Mouse (Mus musculus): ENCODE data around the gene Rdx. TPM values are rescaled to one million over a fixed set of nuclear protein-coding genes. Genes with fewer than 3 reads are reported as not detected.

The Rdx gene
- polyA plus RNA-seq, 1 experiment from 2014 or later: 52.8 TPM

GRCm38 (mm10) chr9:52018505-52018904 lies 28.5 kb upstream of the Rdx start:
- no peaks in the 10 kb centered on the region for H3K4me1 ChIP-seq (ENCODE audit: control insufficient read depth, insufficient read depth, low read length)
- 92% methylated on average over 1 of the region's 1 CpGs for WGBS
- H3K9me3 ChIP-seq (ENCODE audit: control insufficient read depth, low read length): no peaks in the 10 kb centered on the region
- H3K27me3 ChIP-seq (replicated peaks; ENCODE audit: control insufficient read depth, insufficient read depth, low read length): peaks cover 20% of the 10 kb centered on the region
- no peak overlapping the region for H3K4me3 ChIP-seq (ENCODE audit: low read length)
- H3K36me3 ChIP-seq (ENCODE audit: control insufficient read depth, insufficient read depth, low read length): no peaks in the 10 kb centered on the region
- no peak overlapping the region for H3K4me2 ChIP-seq (ENCODE audit: low read depth, low read length)
- H3K27ac ChIP-seq (ENCODE audit: low read length): no peak overlapping the region
- no peak for ATAC-seq
- no peak overlapping the region for H3K9ac ChIP-seq (ENCODE audit: low read depth, low read length)

- no peak for ATAC-seq
- no peaks in the 10 kb centered on the region for H3K4me1 ChIP-seq (ENCODE audit: control insufficient read depth, insufficient read depth, low read length)
These were observed 19.5 kb upstream of the Rdx start for GRCm38 (mm10) chr9:52027257-52028020.

GRCm38 (mm10) chr9:52028521-52029405 lies 18.2 kb upstream of the Rdx start:
- no peaks in the 10 kb centered on the region for H3K9me3 ChIP-seq (ENCODE audit: control insufficient read depth, low read length)
- H3K4me3 ChIP-seq (ENCODE audit: low read length): no peak overlapping the region
- 45% methylated on average over 9 of the region's 9 CpGs for WGBS
- H3K36me3 ChIP-seq (ENCODE audit: control insufficient read depth, insufficient read depth, low read length): no peaks in the 10 kb centered on the region
- no peak for ATAC-seq
- H3K9ac ChIP-seq (ENCODE audit: low read depth, low read length): no peak overlapping the region
- no peaks in the 10 kb centered on the region for H3K4me1 ChIP-seq (ENCODE audit: control insufficient read depth, insufficient read depth, low read length)
- no peak overlapping the region for H3K27ac ChIP-seq (ENCODE audit: low read length)
- peaks cover 16% of the 10 kb centered on the region; the same call in 1 of the 2 replicates for H3K27me3 ChIP-seq (replicated peaks; ENCODE audit: control insufficient read depth, insufficient read depth, low read length)
- no peak overlapping the region for H3K4me2 ChIP-seq (ENCODE audit: low read depth, low read length)

More at GRCm38 (mm10) chr9:52027257-52028020, 19.5 kb upstream of the Rdx start:
- Histone ChIP-seq H3K27me3 (replicated peaks; ENCODE audit: control insufficient read depth, insufficient read depth, low read length) (peaks cover 14% of the 10 kb centered on the region; the same call in 1 of the 2 replicates), H3K4me3 (ENCODE audit: low read length) (no peak overlapping the region), H3K36me3 (ENCODE audit: control insufficient read depth, insufficient read depth, low read length) (no peaks in the 10 kb centered on the region), H3K9me3 (ENCODE audit: control insufficient read depth, low read length) (no peaks in the 10 kb centered on the region), H3K4me2 (ENCODE audit: low read depth, low read length) (no peak overlapping the region), H3K9ac (ENCODE audit: low read depth, low read length) (no peak overlapping the region), H3K27ac (ENCODE audit: low read length) (no peak overlapping the region)
- 35% methylated on average over 5 of the region's 5 CpGs for whole genome bisulfite sequencing

DNA sequence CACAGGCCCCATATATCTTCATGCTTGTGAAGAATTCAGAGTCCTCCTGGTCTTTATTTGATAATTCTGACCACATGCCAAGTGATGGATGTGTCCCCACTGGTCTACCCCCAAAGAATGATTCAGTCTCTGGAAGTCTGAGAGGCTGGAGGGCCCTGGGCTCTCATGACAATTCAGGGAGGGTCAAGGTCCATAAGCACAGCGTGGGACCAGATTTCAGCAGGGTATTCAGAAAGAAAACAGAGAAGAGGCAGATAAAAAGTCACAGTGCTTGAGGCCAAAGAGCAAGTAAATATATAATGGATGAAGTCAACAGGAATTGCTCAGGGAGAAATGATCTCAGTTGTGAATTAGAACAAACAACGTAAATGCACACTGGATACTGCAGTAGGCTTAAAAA lies 15.5 kb upstream of the Rdx start:
- Histone ChIP-seq H3K4me3 (ENCODE audit: low read length) (no peak overlapping the region), H3K36me3 (ENCODE audit: control insufficient read depth, insufficient read depth, low read length) (no peaks in the 10 kb centered on the region), H3K27me3 (replicated peaks; ENCODE audit: control insufficient read depth, insufficient read depth, low read length) (peaks cover 8% of the 10 kb centered on the region; the same call in 1 of the 2 replicates), H3K27ac (ENCODE audit: low read length) (no peak overlapping the region), H3K9ac (ENCODE audit: low read depth, low read length) (no peak overlapping the region), H3K4me2 (ENCODE audit: low read depth, low read length) (no peak overlapping the region), H3K9me3 (ENCODE audit: control insufficient read depth, low read length) (no peaks in the 10 kb centered on the region), H3K4me1 (ENCODE audit: control insufficient read depth, insufficient read depth, low read length) (no peaks in the 10 kb centered on the region)
- no peak for ATAC-seq
- WGBS: 47% methylated on average over 2 of the region's 2 CpGs

GRCm38 (mm10) chr9:52037493-52037892 lies 9.5 kb upstream of the Rdx start:
- WGBS: 64% methylated on average over 1 of the region's 1 CpGs
- Histone ChIP-seq H3K4me1 (ENCODE audit: control insufficient read depth, insufficient read depth, low read length) (no peaks in the 10 kb centered on the region), H3K36me3 (ENCODE audit: control insufficient read depth, insufficient read depth, low read length) (no peaks in the 10 kb centered on the region), H3K27me3 (replicated peaks; ENCODE audit: control insufficient read depth, insufficient read depth, low read length) (peaks cover 26% of the 10 kb centered on the region), H3K9ac (ENCODE audit: low read depth, low read length) (no peak overlapping the region), H3K27ac (ENCODE audit: low read length) (no peak overlapping the region), H3K4me2 (ENCODE audit: low read depth, low read length) (no peak overlapping the region), H3K4me3 (ENCODE audit: low read length) (no peak overlapping the region), H3K9me3 (ENCODE audit: control insufficient read depth, low read length) (0 out of 2 replicates have a peak, but pooled peaks cover 5% of the 10 kb centered on the region)
- ATAC-seq: no peak

- no peak overlapping the region for H3K4me2 ChIP-seq (ENCODE audit: low read depth, low read length)
- WGBS: 56% methylated on average over 2 of the region's 2 CpGs
- H3K4me1 ChIP-seq (ENCODE audit: control insufficient read depth, insufficient read depth, low read length): no peaks in the 10 kb centered on the region
- ATAC-seq: peak; percentile 92
- no peak overlapping the region for H3K27ac ChIP-seq (ENCODE audit: low read length)
- H3K9me3 ChIP-seq (ENCODE audit: control insufficient read depth, low read length): 0 out of 2 replicates have a peak, but pooled peaks cover 4% of the 10 kb centered on the region
- H3K36me3 ChIP-seq (ENCODE audit: control insufficient read depth, insufficient read depth, low read length): no peaks in the 10 kb centered on the region
- no peak overlapping the region for H3K9ac ChIP-seq (ENCODE audit: low read depth, low read length)
- no peak overlapping the region for H3K4me3 ChIP-seq (ENCODE audit: low read length)
- H3K27me3 ChIP-seq (replicated peaks; ENCODE audit: control insufficient read depth, insufficient read depth, low read length): peaks cover 33% of the 10 kb centered on the region
These were observed 5.3 kb upstream of the Rdx start for GRCm38 (mm10) chr9:52041657-52042056.

- ATAC-seq: no peak
- Histone ChIP-seq H3K9me3 (ENCODE audit: control insufficient read depth, low read length) (no peaks in the 10 kb centered on the region), H3K36me3 (ENCODE audit: control insufficient read depth, insufficient read depth, low read length) (no peaks in the 10 kb centered on the region), H3K27me3 (replicated peaks; ENCODE audit: control insufficient read depth, insufficient read depth, low read length) (peaks cover 15% of the 10 kb centered on the region), H3K4me3 (ENCODE audit: low read length) (peak overlapping the region; percentile 80), H3K4me2 (ENCODE audit: low read depth, low read length) (peak overlapping the region; percentile 58), H3K9ac (ENCODE audit: low read depth, low read length) (no peak overlapping the region), H3K27ac (ENCODE audit: low read length) (no peak overlapping the region), H3K4me1 (ENCODE audit: control insufficient read depth, insufficient read depth, low read length) (peaks cover 9% of the 10 kb centered on the region)
- WGBS: 24% methylated on average over 5 of the region's 5 CpGs
These were observed 287 bp upstream of the Rdx start for GRCm38 (mm10) chr9:52046686-52047085.

GRCm38 (mm10) chr9:52047821-52048649 lies 1.1 kb downstream of the Rdx start:
- H3K9me3 ChIP-seq (ENCODE audit: control insufficient read depth, low read length): no peaks in the 10 kb centered on the region
- peak overlapping the region; percentile 80 for H3K4me3 ChIP-seq (ENCODE audit: low read length)
- peak overlapping the region; percentile 94 for H3K9ac ChIP-seq (ENCODE audit: low read depth, low read length)
- peak overlapping the region; percentile 58 for H3K4me2 ChIP-seq (ENCODE audit: low read depth, low read length)
- peaks cover 12% of the 10 kb centered on the region for H3K27me3 ChIP-seq (replicated peaks; ENCODE audit: control insufficient read depth, insufficient read depth, low read length)
- peak overlapping the region; percentile 98 for H3K27ac ChIP-seq (ENCODE audit: low read length)
- H3K4me1 ChIP-seq (ENCODE audit: control insufficient read depth, insufficient read depth, low read length): peaks cover 9% of the 10 kb centered on the region
- peak; percentile 92 for ATAC-seq
- WGBS: under 1% methylated on average over 99 of the region's 118 CpGs
- H3K36me3 ChIP-seq (ENCODE audit: control insufficient read depth, insufficient read depth, low read length): no peaks in the 10 kb centered on the region

Measured in intestine, embryonic 16.5 days (tissue).